Mouse (Mus musculus): Measurements from ENCODE around the gene Kcnj5. TPM values are rescaled to one million over a fixed set of nuclear protein-coding genes. Genes with fewer than 3 reads are reported as not detected.

Gene Kcnj5
- polyA plus RNA-seq (2017; shearing (Covaris generic)) = under 1 TPM in 1 of 2 experiments, not detected in 1; 0.07 TPM

DNA sequence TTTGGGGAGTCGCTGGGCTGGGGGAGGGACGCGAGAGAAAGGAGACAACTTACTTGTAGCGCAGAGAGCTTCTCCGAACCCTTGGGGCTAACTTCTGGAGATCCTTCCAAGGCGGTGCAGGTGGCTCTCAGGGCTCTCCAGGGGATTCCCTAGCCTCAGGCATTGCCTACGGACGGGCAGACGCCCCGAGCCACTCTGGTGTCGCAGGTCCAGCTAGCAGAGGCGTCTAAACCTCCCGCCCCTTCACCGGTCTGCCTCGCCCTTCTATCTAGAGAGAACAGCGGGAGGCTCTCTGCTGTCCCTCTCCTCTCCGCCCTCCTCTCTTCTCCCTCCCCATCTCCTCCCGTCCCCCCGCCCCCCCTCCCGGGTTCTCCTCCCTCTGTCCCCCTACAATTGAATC is at the start of gene Kcnj5:
Gene Kcnj5, minus strand, starts transcription at position 300 of the 400 bp plus-strand sequence.

DNA sequence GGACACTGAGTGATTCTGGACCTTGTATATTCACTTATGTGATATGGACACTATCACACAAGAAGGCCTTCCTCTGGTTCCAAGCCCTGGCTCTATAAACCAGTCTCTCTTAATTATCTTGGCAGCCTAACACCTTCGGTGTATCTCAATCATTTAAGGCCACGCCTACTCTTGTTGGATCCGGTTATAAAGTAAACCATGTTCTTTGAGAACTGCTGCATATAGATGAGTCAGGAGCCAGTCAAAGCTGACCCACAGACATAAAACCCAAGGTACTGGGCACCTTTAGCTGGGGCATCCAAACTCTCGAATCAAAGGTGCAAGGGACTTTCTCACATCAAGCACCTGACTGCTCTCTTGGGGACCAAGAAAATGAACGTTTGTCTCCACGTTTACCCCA is 28.1 kb upstream of the Kcnj5 start, which contains the start of gene Kcnj1:
Gene Kcnj1, plus strand, starts transcription at position 292 of the 400 bp plus-strand sequence.

Other genes with a start within 250 kb of the Kcnj5 start
- gene Arhgap32, start 228.2 kb downstream of the Kcnj5 start, polyA plus RNA-seq (2017; shearing (Covaris generic)) = under 1 TPM in 1 of 2 experiments, not detected in 1; 0.27 TPM
- under 1 TPM in 1 of 2 experiments, not detected in 1; 0.15 TPM for gene Kcnj1, start 28.1 kb upstream of the Kcnj5 start, polyA plus RNA-seq (2017; shearing (Covaris generic))
- 10 to 100 TPM; 81.7 to 99.3 TPM for gene Fli1, start 198.5 kb upstream of the Kcnj5 start, polyA plus RNA-seq (2017; shearing (Covaris generic))